Mouse (Mus musculus): ENCODE results near the gene Samhd1. TPM values are rescaled to one million over a fixed set of nuclear protein-coding genes. Genes with fewer than 3 reads are reported as not detected.

The Samhd1 gene
- total RNA-seq, 2 experiments from 2014 or later: 11.6 to 12.4 TPM

- DNase-seq (ENCODE audit: low spot score in 2 of 2): peak; percentile 41 to 68
Observed at GRCm38 (mm10) chr2:157063241-157063700, 71.8 kb downstream of the Samhd1 start.

GRCm38 (mm10) chr2:157060557-157061305 is 74.3 kb downstream of the Samhd1 start:
- intact Hi-C loops (cut with DNase I): no loop called here
- DNase-seq (ENCODE audit: low spot score in 2 of 2): no peak

More at GRCm38 (mm10) chr2:157063241-157063700, 71.8 kb downstream of the Samhd1 start:
- intact Hi-C loops (cut with DNase I): no loop called here

GRCm38 (mm10) chr2:157060037-157060436 is 75.0 kb downstream of the Samhd1 start:
- intact Hi-C loops (cut with DNase I): no loop called here
- DNase-seq (ENCODE audit: low spot score in 2 of 2): no peak

GRCm38 (mm10) chr2:157059166-157059565 is 75.9 kb downstream of the Samhd1 start:
- no peak for DNase-seq (ENCODE audit: low spot score in 2 of 2)
- intact Hi-C loops (cut with DNase I): no loop called here

GRCm38 (mm10) chr2:157058342-157058998 is 76.6 kb downstream of the Samhd1 start:
- DNase-seq (ENCODE audit: low spot score in 2 of 2): peak; percentile 74 to 81
- intact Hi-C loops (cut with DNase I): no loop called here

- DNase-seq (ENCODE audit: low spot score in 2 of 2): no peak
- intact Hi-C loops (cut with DNase I): no loop called here
Observed at GRCm38 (mm10) chr2:157057758-157058157, 77.3 kb downstream of the Samhd1 start.

- intact Hi-C loops (cut with DNase I): no loop called here
- DNase-seq (ENCODE audit: low spot score in 2 of 2): no peak
Observed at GRCm38 (mm10) chr2:157057186-157057585, 77.9 kb downstream of the Samhd1 start.

GRCm38 (mm10) chr2:157055721-157056120 is 79.3 kb downstream of the Samhd1 start:
- intact Hi-C loops (cut with DNase I): no loop called here

GRCm38 (mm10) chr2:157054816-157055215 is 80.2 kb downstream of the Samhd1 start:
- DNase-seq (ENCODE audit: low spot score in 2 of 2): peak in 1 of 2 experiments; percentile 55
- intact Hi-C loops (cut with DNase I): no loop called here

More at GRCm38 (mm10) chr2:157055721-157056120, 79.3 kb downstream of the Samhd1 start:
- no peak for DNase-seq (ENCODE audit: low spot score in 2 of 2)

GRCm38 (mm10) chr2:157054297-157054696 is 80.8 kb downstream of the Samhd1 start:
- intact Hi-C loops (cut with DNase I): no loop called here
- DNase-seq (ENCODE audit: low spot score in 2 of 2): no peak

GRCm38 (mm10) chr2:157053787-157054186 is 81.3 kb downstream of the Samhd1 start:
- DNase-seq (ENCODE audit: low spot score in 2 of 2): no peak
- intact Hi-C loops (cut with DNase I): no loop called here

- intact Hi-C loops (cut with DNase I): no loop called here
- no peak for DNase-seq (ENCODE audit: low spot score in 2 of 2)
Observed at GRCm38 (mm10) chr2:157053124-157053523, 81.9 kb downstream of the Samhd1 start.

- intact Hi-C loops (cut with DNase I): no loop called here
- no peak for DNase-seq (ENCODE audit: low spot score in 2 of 2)
Observed at GRCm38 (mm10) chr2:157052448-157052847, 82.6 kb downstream of the Samhd1 start.

GRCm38 (mm10) chr2:157049831-157050243 is 85.2 kb downstream of the Samhd1 start:
- peak; percentile 63 to 66 for DNase-seq (ENCODE audit: low spot score in 2 of 2)
- intact Hi-C loops (cut with DNase I): loop anchor here (5.0 kb wide), 1 partner anchor 42 kb away; no protein-coding TSS in a partner anchor

- peak; percentile 81 to 95 for DNase-seq (ENCODE audit: low spot score in 2 of 2)
- intact Hi-C loops (cut with DNase I): loop anchor here (1.0 to 5.0 kb wide), 2 partner anchors 44 to 53 kb away; no protein-coding TSS in a partner anchor
Observed at GRCm38 (mm10) chr2:157048395-157049181, 86.5 kb downstream of the Samhd1 start.

Other genes with a start within 250 kb of the Samhd1 start
- gene Sla2, start 248.1 kb downstream of the Samhd1 start, total RNA-seq (2021): under 1 TPM; 0.39 to 0.55 TPM
- gene Ndrg3, start 143.2 kb downstream of the Samhd1 start, total RNA-seq (2021): 100 to 1,000 TPM; 509 to 517 TPM
- 1 to 10 TPM; 4.7 TPM for gene Dsn1, start 128.1 kb downstream of the Samhd1 start, total RNA-seq (2021)
- 10 to 100 TPM; 19.8 to 24.6 TPM for gene Soga1, start 56.0 kb downstream of the Samhd1 start, total RNA-seq (2021)
- not detected for gene Tldc2, start 48.2 kb downstream of the Samhd1 start, total RNA-seq (2021)
- 1 to 10 TPM; 1.2 to 1.6 TPM for gene Rbl1, start 69.3 kb upstream of the Samhd1 start, total RNA-seq (2021)
- 100 to 1,000 TPM; 124 to 130 TPM for gene Rpn2, start 143.8 kb upstream of the Samhd1 start, total RNA-seq (2021)
- gene Mroh8, start 144.3 kb upstream of the Samhd1 start, total RNA-seq (2021): 1 to 10 TPM; 1.0 to 1.4 TPM
- gene Ghrh, start 212.2 kb upstream of the Samhd1 start, total RNA-seq (2021): not detected
- gene Manbal, start 232.3 kb upstream of the Samhd1 start, total RNA-seq (2021): 10 to 100 TPM; 64.8 to 65.6 TPM

All from left cerebral cortex, postnatal 25 days (tissue).